Mouse (Mus musculus) testis, adult 2 months (tissue): ENCODE measurements around the gene Pld1.
"Not testable (repeated sequence)": the region's sequence is repeated elsewhere in the genome, so short reads cannot be mapped to it uniquely, and the experiment has no call there.

Experiments used
- CTCF ChIP-seq: fragments of 200-500 bp; IDR thresholded peaks from 2 replicates; pipeline ENCODE4 v1.5.1; 2012; ENCODE audit warnings: low read depth, mild to moderate bottlenecking, inconsistent platforms, low read length, moderate library complexity; ENCODE audit not compliant: control insufficient read depth, insufficient read depth, insufficient replicate concordance
- POLR2A ChIP-seq: fragments of 200-500 bp; IDR thresholded peaks from 2 replicates; pipeline ENCODE4 v1.6.1; 2012; ENCODE audit warnings: low read depth, mild to moderate bottlenecking, inconsistent platforms, low read length, moderate library complexity; ENCODE audit not compliant: control insufficient read depth

GRCm38 (mm10) chr3:27945397-27945796 lies 6.9 kb downstream of the Pld1 start:
- TF ChIP-seq POLR2A, CTCF: not testable (repeated sequence)
